Mouse (Mus musculus) intestine, postnatal 0 days (tissue): ENCODE measurements around the gene Lbx1. TPM values are rescaled to one million over a fixed set of nuclear protein-coding genes. Genes with fewer than 3 reads are reported as not detected.
A peak's percentile ranks its signal among the peaks of the same experiment; 100 is the strongest.

ENCODE experiments used
- ATAC-seq: fragments of 200-750 bp; cut with Nextera tagmentation; 2 replicates; pipeline ENCODE4 v1.8.0; 2017; ENCODE audit warnings: mild to moderate bottlenecking, moderate TSS enrichment, moderate library complexity
- H3K27ac ChIP-seq: fragments of 300-500 bp; sonication (generic); 2 replicates; pipeline ENCODE4 v1.5.1; 2014; ENCODE audit warnings: mild to moderate bottlenecking, low read depth, low read length, moderate library complexity
- H3K27me3 ChIP-seq: fragments of 300-500 bp; sonication (generic); replicated peaks from 2 replicates; pipeline ENCODE4 v1.6.1; 2014; ENCODE audit warnings: low read length, mixed read lengths; ENCODE audit not compliant: control insufficient read depth, insufficient read depth
- H3K36me3 ChIP-seq: fragments of 300-500 bp; sonication (generic); 2 replicates; pipeline ENCODE4 v1.6.1; 2014; ENCODE audit warnings: mild to moderate bottlenecking, moderate library complexity; ENCODE audit not compliant: control insufficient read depth, insufficient read depth
- H3K4me1 ChIP-seq: fragments of 300-500 bp; sonication (generic); replicated peaks from 2 replicates; pipeline ENCODE4 v1.6.1; 2014; ENCODE audit warnings: antibody characterized with exemption, low read length, mixed read lengths; ENCODE audit not compliant: control insufficient read depth, insufficient read depth
- H3K4me2 ChIP-seq: fragments of 300-500 bp; sonication (generic); replicated peaks from 2 replicates; pipeline ENCODE4 v1.6.1; 2014; ENCODE audit warnings: low read depth, mild to moderate bottlenecking, moderate library complexity
- H3K4me3 ChIP-seq: fragments of 300-500 bp; sonication (generic); 2 replicates; pipeline ENCODE4 v1.5.1; 2014; ENCODE audit warnings: low read depth, low read length
- H3K9ac ChIP-seq: fragments of 300-500 bp; sonication (generic); 2 replicates; pipeline ENCODE4 v1.6.1; 2014; ENCODE audit warnings: mild to moderate bottlenecking, low read depth, low read length
- H3K9me3 ChIP-seq: fragments of 300-500 bp; sonication (generic); 2 replicates; pipeline ENCODE4 v1.6.1; 2016; ENCODE audit warnings: mixed run types; ENCODE audit not compliant: control insufficient read depth
- CTCF ChIP-seq: sonication (generic); IDR thresholded peaks from 2 replicates; pipeline ENCODE4 v1.5.1; 2016; ENCODE audit warnings: low read depth, mild to moderate bottlenecking, control low read depth, antibody characterized with exemption, moderate library complexity
- WGBS: fragments of 180-500 bp; shearing (Covaris S2); extraction: QIAGEN DNeasy Blood & Tissue Kit; methylation state at CpG from one replicate; pipeline ENCODE4 v1.1.7; 2014; 5-methylcytosine and 5-hydroxymethylcytosine counted together
- polyA plus RNA-seq: library from polyadenylated mRNA; unstranded; fragments of >200 nt; fragmentation: Nextera tagmentation; extraction: Ambion mirVana; gene quantifications from 2 replicates; pipeline ENCODE4 v1.2.1, GENCODE M21; 2015

The Lbx1 gene
- polyA plus RNA-seq, 1 experiment from 2014 or later, result not detected

GRCm38 (mm10) chr19:45209191-45209590 is 26.4 kb downstream of the Lbx1 start:
- 82% methylated on average over 1 of the region's 1 CpGs for WGBS
- H3K9me3 ChIP-seq, result no peaks in the 10 kb centered on the region
- H3K27ac ChIP-seq, result no peak overlapping the region
- no peak overlapping the region for H3K9ac ChIP-seq
- H3K4me1 ChIP-seq, result no peaks in the 10 kb centered on the region
- TF ChIP-seq CTCF, result no peak
- no peak overlapping the region for H3K4me2 ChIP-seq
- H3K27me3 ChIP-seq, result peaks cover 12% of the 10 kb centered on the region; the same call in 1 of the 2 replicates
- no peak for ATAC-seq
- H3K36me3 ChIP-seq, result no peaks in the 10 kb centered on the region
- no peak overlapping the region for H3K4me3 ChIP-seq

DNA sequence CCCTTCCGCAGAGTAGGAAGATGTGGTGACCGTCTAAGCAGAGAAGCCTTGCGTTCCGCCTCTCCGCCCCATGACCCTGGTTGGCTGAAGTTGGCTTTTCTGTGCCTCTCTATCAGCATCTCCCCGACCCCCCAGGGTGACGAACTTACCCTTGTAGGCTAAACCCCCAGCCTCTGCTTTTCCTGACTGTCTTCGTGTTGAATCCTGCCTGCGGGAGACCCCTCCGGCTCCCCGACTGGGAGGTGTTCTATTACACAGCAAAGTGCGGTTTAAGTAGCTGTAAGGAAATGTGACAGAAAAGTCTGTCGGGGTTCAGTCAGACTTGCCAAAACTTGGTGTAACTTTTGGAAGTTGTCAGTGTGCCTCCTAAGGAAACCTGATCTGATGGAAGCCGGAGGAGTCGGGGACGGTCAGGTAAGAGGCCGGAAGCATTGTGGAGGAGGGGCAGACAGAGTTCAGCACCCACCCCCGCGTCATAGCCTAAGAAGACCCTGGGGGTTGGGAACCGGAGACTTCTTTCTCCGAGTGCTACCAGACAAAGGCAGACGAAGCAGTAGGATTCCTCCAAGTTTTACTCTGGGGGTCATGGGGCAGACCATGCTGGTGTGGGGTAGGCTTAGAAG is 27.1 kb downstream of the Lbx1 start:
- no peaks in the 10 kb centered on the region for H3K36me3 ChIP-seq
- H3K27ac ChIP-seq, result no peak overlapping the region
- TF ChIP-seq CTCF, result no peak
- 28% methylated on average over 22 of the region's 22 CpGs for WGBS
- H3K4me1 ChIP-seq, result no peaks in the 10 kb centered on the region
- no peak for ATAC-seq
- H3K27me3 ChIP-seq, result peaks cover 12% of the 10 kb centered on the region; the same call in 1 of the 2 replicates
- no peaks in the 10 kb centered on the region for H3K9me3 ChIP-seq
- peak overlapping the region; percentile 57 for H3K4me2 ChIP-seq
- 0 out of 2 replicates have a peak overlapping the region, but pooled peaks have one; percentile 12 for H3K4me3 ChIP-seq
- no peak overlapping the region for H3K9ac ChIP-seq

DNA sequence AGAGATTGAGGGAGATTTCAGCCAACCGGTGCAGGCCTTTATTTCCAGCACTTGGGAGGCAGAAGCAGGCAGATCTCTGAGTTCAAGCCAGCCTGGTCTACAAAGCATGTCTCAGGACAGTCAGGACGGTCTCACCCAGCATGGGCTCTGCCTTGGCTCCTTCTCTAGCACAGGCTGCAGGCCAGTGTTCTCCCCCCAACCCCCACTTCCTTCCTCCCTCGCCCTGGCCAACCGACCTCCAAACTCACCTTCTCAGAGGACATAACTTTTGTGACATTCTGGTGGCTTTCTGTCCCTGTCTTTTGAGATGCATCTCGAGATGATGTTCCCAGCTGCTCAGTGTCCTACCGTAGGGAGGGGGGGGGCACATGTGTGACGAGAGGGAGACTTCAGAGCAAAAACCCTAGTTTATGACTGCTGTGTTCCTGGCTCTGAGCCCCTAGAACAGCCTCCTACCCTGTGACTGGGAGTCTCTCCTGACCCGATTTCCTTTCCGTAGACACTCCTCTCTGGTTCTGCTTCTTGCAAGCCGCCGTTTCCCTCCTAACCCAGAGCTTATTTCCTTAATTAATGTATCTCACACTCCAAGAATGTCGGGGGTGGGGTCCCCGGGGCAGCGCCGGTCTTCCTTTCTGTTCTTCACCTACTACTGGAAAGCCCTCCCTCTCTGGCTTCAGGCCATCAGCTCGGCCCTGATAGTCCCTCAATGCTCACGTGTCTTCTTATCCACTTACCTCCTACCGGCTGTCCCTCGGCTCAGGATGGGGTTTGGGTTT is 27.8 kb downstream of the Lbx1 start:
- ATAC-seq, result no peak
- Histone ChIP-seq H3K36me3 (no peaks in the 10 kb centered on the region), H3K4me1 (no peaks in the 10 kb centered on the region), H3K27me3 (peaks cover 12% of the 10 kb centered on the region; the same call in 1 of the 2 replicates), H3K4me2 (peak overlapping the region; percentile 57), H3K4me3 (0 out of 2 replicates have a peak overlapping the region, but pooled peaks have one; percentile 12), H3K9me3 (no peaks in the 10 kb centered on the region), H3K27ac (no peak overlapping the region), H3K9ac (no peak overlapping the region)
- TF ChIP-seq CTCF, result no peak
- 27% methylated on average over 19 of the region's 19 CpGs for whole genome bisulfite sequencing

DNA sequence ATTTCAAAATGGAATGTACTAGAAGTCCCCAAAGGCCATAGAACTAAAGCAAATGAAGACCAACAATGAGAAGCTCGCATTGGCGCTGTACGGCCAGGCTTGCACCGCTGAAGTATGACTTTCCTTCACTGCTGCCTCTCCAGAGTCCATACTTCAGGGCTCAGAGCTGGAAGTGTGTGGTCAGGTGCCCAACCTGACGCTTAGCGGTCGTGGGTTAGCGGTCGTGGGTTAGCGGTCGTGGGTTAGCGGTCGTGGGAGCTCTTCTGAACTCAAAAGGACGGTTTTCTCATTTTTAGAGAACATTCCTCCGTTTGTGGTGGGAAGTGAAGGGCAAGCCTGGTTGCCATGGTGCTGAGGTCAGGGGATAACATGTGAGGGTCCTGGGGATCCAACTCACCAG is 28.5 kb downstream of the Lbx1 start:
- no peak for TF ChIP-seq CTCF
- no peaks in the 10 kb centered on the region for H3K36me3 ChIP-seq
- H3K27ac ChIP-seq, result no peak overlapping the region
- no peak overlapping the region for H3K4me3 ChIP-seq
- peaks cover 12% of the 10 kb centered on the region; the same call in 1 of the 2 replicates for H3K27me3 ChIP-seq
- H3K9me3 ChIP-seq, result no peaks in the 10 kb centered on the region
- no peak overlapping the region for H3K4me2 ChIP-seq
- WGBS, result 95% methylated on average over 15 of the region's 15 CpGs
- H3K4me1 ChIP-seq, result no peaks in the 10 kb centered on the region
- no peak for ATAC-seq
- no peak overlapping the region for H3K9ac ChIP-seq

DNA sequence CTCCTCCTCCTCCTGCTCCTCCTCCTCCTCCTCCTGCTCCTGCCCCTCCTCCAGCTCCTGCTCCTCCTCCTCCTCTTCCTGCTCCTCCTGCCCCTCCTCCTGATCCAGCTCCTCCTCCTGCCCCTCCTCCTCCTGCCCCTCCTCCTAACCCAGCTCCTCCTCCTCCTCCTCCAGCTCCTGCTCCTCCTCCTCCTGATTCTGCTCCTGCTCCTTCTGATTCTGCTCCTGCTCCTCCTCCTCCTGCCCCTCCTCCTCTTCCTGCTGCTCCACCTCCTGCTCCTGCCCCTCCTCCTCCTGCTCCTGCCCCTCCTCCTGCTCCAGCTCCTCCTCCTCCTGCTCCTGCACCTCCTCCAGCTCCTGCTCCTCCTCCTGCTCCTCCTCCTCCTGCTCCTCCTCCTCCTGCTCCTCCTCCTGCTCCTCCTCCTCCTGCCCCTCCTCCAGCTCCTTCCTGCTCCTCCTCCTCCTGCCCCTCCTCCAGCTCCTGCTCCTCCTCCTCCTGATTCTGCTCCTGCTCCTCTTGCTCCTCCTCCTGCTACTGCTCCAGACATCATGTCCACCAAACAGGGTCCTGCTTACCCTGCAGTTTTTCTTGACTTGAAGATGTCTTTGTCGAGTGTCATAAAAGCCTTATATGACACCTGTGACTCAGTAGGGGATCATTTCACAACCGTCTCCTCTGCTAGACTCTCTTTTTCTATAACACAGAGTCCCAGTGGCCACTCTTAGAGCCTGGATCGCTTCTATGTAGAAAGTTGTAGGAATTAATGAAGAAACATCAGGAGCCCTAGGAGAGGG is 30.1 kb downstream of the Lbx1 start:
- H3K36me3 ChIP-seq, result no peaks in the 10 kb centered on the region
- H3K9me3 ChIP-seq, result no peaks in the 10 kb centered on the region
- no peak overlapping the region for H3K4me3 ChIP-seq
- ATAC-seq, result no peak
- no peaks in the 10 kb centered on the region for H3K4me1 ChIP-seq
- H3K9ac ChIP-seq, result no peak overlapping the region
- no peak overlapping the region for H3K27ac ChIP-seq
- no peak for TF ChIP-seq CTCF
- WGBS, result 63% methylated on average over 3 of the region's 3 CpGs
- no peak overlapping the region for H3K4me2 ChIP-seq
- H3K27me3 ChIP-seq, result peaks cover 12% of the 10 kb centered on the region; the same call in 1 of the 2 replicates

DNA sequence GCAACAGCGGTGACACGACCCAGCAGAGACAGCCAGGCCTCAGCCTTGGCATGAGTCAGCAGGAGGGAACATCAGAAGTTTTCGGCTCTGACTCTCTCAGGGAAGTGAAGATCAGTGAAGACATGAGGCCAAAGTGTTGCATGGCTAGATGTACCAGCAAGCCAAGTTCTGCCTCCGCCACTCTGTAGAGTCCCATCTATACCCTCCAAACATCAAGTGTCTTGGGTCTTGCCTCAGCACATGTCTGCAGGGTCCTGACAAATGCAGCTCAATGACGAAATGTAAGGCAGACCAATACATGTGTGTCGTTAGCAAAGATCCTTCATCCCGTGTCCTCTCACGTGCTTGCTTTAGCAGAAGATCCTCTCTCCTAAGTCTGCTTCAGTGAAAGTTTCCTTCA is 38.6 kb downstream of the Lbx1 start:
- Histone ChIP-seq H3K9ac (no peak overlapping the region), H3K9me3 (0 out of 2 replicates have a peak, but pooled peaks cover 7% of the 10 kb centered on the region), H3K4me3 (no peak overlapping the region), H3K4me1 (no peaks in the 10 kb centered on the region), H3K36me3 (no peaks in the 10 kb centered on the region), H3K27me3 (no peaks in the 10 kb centered on the region), H3K4me2 (no peak overlapping the region), H3K27ac (no peak overlapping the region)
- TF ChIP-seq CTCF, result no peak
- ATAC-seq, result no peak
- WGBS, result 92% methylated on average over 8 of the region's 8 CpGs
